Mouse (Mus musculus): ENCODE measurements around the gene Slc24a4.

Slc24a4 gene

DNA sequence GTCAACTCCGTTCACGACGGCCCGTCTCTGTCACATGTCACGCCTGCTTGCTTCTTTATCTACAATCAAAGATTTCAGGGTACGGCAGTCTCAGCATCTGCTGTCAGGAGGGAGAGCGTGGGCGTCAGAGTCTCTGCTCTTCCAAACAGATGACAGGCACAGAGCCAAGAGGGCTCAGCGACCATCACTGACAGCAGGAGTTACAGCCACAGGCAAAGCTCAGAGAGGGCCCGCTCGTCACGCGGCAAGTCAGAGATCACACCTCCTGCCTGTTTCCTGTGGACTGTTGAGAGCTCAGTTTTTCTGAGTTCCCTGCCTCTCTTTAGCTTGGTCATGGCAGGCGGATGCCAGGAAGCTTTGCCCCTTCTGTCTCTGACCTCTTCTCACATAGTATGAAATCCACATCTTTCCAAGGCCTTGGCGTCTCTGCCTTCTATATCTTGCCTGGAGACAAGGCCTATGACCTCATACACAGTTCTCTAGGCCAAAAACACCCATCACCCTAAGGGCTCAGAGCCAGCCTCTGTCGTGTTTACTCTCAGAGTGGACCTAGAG is 180.0 kb downstream of the Slc24a4 start:
- DNase-seq (ENCODE audit: low read depth, low spot score): no peak

DNA sequence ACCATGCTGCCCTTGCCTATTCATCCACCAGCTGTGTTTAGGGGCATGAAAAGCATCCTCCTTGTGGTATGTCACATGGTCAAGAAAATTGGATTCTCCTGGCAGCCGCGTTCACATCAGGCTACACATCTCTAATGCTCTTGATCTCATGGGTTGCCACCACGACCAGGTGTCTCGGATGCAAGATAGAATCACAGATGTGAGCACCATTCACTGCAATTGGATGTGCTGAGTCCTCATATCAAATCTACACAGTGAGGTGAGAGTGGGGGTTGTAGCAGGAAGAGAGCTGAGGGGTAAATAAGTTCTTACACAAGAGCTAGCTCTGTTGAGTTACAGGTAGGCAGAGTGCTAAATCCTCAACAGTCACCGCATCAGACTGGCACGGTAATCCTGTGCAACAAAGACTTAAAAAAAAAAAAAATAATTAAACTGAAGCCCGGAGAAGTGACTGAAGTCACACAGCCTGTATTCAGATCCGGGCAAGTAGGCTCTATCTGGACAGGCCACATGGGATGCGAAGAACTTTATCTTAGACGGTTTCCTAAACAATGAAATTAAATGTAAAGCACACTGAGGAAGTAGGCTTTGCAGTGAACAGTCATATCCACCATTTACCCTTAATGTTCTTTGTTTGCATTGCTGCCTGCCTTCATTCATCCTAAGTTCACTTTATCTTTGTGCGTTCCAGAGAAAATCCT is 180.7 kb downstream of the Slc24a4 start:
- DNase-seq (ENCODE audit: low read depth, low spot score): no peak

DNA sequence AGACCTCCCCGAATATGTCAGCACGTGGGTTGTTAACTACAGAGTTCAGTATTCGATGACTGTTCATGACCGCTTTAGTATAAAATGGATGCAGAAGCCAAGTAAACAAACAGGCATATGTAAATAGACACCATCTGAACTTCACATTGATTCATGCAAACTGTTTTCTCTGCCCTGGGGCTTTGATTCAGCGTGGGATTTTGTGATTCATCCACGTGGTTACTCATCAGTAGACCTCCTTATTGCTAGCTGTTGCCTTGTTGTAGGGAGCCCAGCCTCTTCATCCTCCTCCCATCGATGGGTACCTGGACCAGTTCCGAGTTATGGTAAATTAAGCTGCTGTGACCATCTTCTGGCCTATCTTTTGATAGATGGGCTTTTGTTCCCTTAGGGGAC is 181.3 kb downstream of the Slc24a4 start:
- no peak for DNase-seq (ENCODE audit: low read depth, low spot score)

DNA sequence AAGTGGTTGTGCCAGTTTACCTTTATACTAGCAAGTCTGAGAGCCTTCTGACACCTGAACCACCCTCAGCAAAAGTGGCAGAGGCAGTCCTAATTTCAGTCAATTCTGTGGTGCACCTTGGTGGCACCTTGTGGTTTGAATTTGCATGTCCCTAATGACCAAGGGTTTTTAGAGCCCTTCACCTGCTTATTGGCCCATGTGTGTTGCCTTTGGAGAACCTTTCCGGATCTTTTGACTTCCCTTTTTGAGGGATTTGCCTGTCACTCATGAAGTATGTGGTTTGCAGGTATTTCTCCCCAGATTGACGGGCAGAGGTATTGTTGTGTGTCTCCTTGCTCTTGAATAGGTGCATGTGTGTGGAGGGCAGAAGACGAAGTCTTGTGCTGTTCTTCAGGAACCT is 181.7 kb downstream of the Slc24a4 start:
- DNase-seq (ENCODE audit: low read depth, low spot score): no peak

DNA sequence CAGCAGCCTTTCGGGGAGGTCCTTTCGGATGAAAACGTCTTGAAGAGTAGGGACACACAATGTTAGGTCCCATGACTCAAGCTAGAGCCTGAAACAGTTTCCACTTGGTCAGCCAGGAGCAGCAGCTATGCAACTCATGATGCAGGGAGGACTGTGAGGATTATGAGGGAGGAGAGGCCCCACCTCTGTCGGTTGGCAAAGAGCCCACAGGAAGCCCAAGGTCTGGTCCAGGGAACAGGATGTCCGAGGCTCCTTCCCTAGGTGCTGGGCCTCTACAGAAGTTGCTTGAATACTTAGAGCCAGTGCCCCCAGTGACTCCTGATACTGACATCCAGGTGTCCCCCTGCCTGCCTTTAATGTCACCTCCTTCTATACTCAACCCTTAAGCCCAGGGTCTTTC is 182.9 kb downstream of the Slc24a4 start:
- DNase-seq (ENCODE audit: low read depth, low spot score): no peak

All from embryo, embryonic 11.5 days (tissue).